Mouse (Mus musculus): Measurements from ENCODE around the gene Hmg20b. TPM values are rescaled to one million over a fixed set of nuclear protein-coding genes. Genes with fewer than 3 reads are reported as not detected.
A peak's percentile ranks its signal among the peaks of the same experiment; 100 is the strongest.

The Hmg20b gene
- polyA plus RNA-seq, 2 experiments from 2014 or later = 14.4 to 17.3 TPM

DNA sequence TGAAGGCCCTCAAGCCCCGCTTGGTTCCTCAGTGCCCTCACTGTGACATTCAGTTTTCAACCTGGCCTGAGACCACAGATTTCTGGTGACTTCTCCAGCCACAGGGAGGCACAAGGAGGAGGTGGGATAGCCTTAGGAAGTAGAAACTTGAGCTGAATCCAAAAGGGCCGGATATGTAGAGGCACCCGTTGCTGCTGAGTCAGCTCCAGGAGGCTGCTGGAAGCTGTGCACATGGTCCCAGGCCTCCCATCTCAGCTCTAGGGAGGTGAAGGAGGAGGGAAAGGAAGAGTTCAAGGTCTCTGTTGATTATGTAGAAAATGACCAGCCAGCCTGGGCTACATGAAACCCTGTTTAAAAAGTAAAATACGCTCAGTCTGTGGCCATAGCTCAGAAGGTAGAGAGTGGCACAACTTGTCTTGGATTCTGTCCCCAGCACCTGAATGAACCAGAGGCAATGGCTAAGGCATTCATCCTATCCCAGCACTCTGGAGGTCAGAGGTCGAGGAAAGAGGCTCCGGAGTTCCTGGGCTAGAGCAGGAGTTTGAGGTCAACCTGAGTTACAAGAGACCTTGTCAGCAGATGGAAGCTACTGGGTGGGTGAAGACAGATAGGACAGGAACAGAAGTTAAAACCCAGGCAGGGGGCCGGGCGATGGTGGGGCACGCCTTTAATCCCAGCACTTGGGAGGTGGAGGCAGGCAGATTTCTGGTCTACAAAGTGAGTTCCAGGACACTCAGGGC lies 4.6 kb upstream of the Hmg20b start:
- no peak for ATAC-seq

- no peak for ATAC-seq
Measured at GRCm38 (mm10) chr10:81351678-81352291, 1.5 kb upstream of the Hmg20b start.

GRCm38 (mm10) chr10:81349961-81350350 lies 324 bp downstream of the Hmg20b start:
- ATAC-seq = no peak

GRCm38 (mm10) chr10:81349146-81349545 lies 1.1 kb downstream of the Hmg20b start:
- ATAC-seq = no peak

- no peak for ATAC-seq
Measured at GRCm38 (mm10) chr10:81346453-81347067, 3.7 kb downstream of the Hmg20b start.

- ATAC-seq = no peak
Measured at GRCm38 (mm10) chr10:81345162-81345534, 5.1 kb downstream of the Hmg20b start.

DNA sequence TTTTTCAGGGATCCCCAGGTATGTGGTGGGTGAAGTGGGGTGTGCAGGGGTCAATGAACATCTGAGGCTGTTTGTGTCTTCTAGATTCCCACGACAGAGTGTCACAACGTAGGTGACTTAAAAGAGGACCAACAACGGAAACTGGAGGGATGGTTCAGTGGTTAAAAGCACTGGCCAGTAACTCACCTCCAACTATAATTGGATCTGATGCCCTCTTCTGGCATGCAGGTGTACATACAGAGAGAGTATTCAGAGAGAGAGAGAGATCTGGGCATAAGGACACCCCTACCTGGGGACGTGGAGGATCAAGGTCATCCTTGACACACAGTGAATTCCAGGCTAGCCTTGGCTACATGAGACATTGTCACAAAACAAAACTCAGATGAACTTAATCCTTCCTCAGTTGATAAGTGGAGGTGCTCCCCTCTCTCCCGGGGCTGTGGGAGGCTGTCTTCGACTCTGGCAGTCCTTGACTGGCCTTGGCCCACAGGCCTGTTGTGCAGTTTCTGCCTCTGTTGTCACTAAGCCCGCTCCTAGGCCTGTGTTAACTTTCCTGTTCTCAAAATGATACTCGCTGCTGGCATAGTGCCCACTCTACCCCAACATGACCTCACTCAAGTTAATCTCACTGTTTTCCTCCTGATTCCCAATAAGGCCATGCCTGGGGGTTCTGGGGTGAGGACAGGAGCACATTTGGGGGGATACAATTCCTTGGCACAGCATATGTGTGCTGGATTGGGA lies 5.7 kb downstream of the Hmg20b start:
- ATAC-seq = peak; percentile 62

DNA sequence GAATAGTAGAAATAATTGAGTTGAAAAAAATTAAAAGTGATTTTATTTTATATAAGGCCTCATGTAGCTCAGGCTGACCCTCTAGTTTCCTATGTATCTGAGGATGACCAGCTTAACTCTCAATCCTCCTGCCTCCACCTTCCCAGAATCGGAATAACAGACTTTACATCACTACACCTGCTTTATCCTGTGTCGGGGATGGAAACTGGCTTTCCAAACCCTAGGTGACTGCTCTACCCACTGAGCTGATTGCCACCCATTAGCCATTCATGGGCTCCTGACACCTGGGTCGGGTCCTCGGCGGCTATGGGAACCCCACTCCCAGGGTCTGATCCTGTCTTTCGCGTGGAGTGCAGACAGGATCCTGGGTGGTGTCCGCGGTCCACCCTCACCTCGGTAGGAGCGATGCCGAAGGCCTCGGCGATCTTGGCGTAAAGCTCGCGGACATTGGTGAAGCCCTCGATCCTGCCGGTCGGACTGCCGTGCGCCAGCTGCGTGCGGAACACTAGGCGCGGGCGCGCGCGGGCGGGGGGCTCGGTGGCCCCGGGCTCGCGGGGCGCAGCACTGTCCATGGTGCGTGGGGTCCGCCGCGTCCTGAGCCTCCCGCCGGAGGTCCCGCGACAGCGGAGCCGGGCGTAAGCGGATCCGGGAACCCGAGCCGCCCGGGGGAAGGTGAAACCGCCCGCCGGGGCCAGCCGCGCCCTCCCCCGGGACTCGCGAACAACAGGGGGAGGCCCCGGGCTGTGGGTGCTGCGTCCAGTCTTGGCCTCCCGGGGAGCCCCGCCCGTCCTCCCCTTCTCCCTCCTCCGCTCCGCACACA lies 7.4 kb downstream of the Hmg20b start, which contains the start of gene Gipc3:
Gene Gipc3, minus strand, starts transcription at position 581 of the 820 bp plus-strand sequence.
- ATAC-seq = no peak

- ATAC-seq = peak; percentile 65
Measured at GRCm38 (mm10) chr10:81341333-81341949, 8.8 kb downstream of the Hmg20b start.

DNA sequence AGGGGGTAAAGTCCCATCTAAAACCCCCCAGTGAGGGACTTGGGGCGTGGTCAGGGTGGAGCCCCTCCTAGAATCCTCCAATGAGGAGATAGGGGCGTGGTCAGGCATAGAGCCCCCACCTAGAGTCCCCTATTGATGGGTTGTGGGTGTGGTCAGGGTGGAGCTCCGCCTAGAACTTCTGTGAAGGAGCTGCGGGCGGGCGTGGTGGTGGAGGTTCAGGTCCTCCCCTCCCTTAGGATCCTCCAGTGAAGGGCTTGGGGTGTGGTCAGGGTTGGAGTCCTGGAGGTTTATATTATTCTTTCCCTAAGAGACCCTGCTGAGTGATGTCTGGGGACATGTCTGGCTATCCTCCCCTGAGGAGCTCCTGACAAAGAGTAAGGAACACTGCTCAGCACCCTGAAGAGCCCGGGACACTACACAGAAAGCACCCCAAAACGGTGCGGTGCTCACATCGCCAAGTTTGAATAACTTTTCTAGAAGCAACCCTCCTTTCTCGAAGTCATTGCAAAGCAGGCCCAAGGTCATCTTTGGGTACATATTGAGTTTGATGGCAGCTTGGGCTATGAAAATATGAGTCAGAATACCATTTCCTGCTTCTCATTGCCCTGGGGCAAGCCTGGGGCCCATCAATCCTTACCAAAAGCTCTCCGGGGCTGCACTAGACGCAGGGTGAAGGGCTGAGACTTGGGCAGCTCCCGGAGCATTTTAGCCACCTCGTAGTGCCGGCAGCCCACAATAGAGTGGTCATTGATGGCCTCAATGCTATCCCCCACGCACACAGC lies 9.5 kb downstream of the Hmg20b start:
- no peak for ATAC-seq

GRCm38 (mm10) chr10:81336558-81336957 lies 13.7 kb downstream of the Hmg20b start:
- ATAC-seq = no peak

GRCm38 (mm10) chr10:81335393-81336340 lies 14.6 kb downstream of the Hmg20b start:
- no peak for ATAC-seq

- no peak for ATAC-seq
Measured at GRCm38 (mm10) chr10:81334324-81334723, 16.0 kb downstream of the Hmg20b start.

DNA sequence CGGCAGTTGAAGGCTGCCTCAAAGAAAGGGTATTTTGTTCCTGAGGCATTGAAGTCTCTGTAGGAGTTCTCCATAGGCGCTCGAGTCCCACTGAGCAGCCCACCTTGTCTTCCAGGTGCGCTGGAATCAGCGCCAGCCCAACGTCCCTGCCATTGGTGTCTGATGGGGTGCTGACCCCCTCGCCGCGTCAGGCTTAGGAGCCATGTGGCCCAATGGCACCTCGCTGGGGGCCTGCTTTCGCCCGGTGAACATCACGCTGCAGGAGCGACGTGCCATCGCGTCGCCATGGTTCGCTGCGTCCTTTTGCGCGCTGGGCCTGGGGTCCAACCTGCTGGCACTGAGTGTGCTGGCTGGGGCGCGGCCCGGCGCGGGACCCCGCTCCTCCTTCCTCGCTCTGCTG lies 18.0 kb downstream of the Hmg20b start:
- no peak for ATAC-seq

DNA sequence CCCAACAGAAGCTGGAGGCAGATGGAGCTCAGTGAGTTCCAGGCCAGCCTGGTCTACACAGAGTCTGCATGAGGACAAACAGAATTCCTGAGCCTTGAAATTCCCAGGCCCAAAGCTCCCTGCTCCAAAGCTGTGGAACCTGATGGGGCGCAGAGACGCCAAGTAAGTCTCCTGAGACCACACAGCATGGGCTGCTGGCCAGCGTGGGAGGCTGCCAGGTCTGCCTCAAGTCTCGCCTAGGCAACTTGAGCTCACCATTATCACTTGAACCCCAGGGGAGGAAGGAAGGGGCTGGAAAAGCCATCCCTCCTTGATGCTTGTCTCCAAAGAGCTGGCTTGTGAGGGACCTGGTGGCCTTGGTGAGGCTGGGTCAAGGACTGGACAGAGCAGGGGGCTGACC lies 20.3 kb downstream of the Hmg20b start:
- ATAC-seq = no peak

GRCm38 (mm10) chr10:81329194-81329975 lies 20.9 kb downstream of the Hmg20b start:
- ATAC-seq = peak; percentile 84

GRCm38 (mm10) chr10:81328386-81328785 lies 21.9 kb downstream of the Hmg20b start, which contains the start of gene Tbxa2r:
Gene Tbxa2r, plus strand, starts transcription at chr10:81328731.
- ATAC-seq = peak; percentile 67

- ATAC-seq = no peak
Measured at GRCm38 (mm10) chr10:81327959-81328358, 22.3 kb downstream of the Hmg20b start.

DNA sequence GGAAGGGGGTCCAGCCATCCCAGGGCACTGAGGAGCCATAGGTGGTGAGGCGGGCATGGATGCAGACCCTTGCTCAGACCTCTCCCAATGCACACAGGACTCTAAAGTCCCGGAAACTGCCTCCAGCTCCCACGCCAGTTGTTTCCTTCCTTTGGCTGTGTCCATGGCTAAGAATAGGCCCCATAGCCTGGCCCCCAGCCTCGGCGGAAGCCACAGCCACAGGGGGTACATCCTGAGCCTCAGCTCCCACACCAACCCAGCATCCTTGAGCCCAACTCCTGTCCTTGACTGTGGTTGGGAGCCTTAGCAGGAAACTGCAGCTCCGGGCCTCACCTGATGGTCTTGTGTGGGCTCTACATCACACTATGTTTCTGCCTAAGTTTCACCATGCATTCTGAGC lies 23.4 kb downstream of the Hmg20b start:
- no peak for ATAC-seq
